Mouse (Mus musculus): Measurements from ENCODE around the gene Cdh1. TPM values are rescaled to one million over a fixed set of nuclear protein-coding genes. Genes with fewer than 3 reads are reported as not detected.
A peak's percentile ranks its signal among the peaks of the same experiment; 100 is the strongest.
"Not testable (repeated sequence)": the region's sequence is repeated elsewhere in the genome, so short reads cannot be mapped to it uniquely, and the experiment has no call there.

Cdh1 gene
- polyA plus RNA-seq, 1 experiment from 2014 or later = 6.4 TPM

GRCm38 (mm10) chr8:106585671-106586037, 17.5 kb upstream of the Cdh1 start:
- no peaks in the 10 kb centered on the region for H3K9me3 ChIP-seq (ENCODE audit: control insufficient read depth, low read length)
- H3K9ac ChIP-seq (ENCODE audit: low read length) = no peak overlapping the region
- no peak overlapping the region for H3K4me2 ChIP-seq
- WGBS = 97% methylated on average over 3 of the region's 3 CpGs
- DNase-seq (ENCODE audit: low spot score, missing footprints) (no peak), ATAC-seq (ENCODE audit: low FRiP score) (no peak)
- no peak overlapping the region for H3K4me3 ChIP-seq (ENCODE audit: low read depth, low read length)
- no peaks in the 10 kb centered on the region for H3K36me3 ChIP-seq (ENCODE audit: control insufficient read depth, insufficient read depth, low read length)
- H3K4me1 ChIP-seq (ENCODE audit: control insufficient read depth, insufficient read depth, low read length) = no peaks in the 10 kb centered on the region
- H3K27ac ChIP-seq (ENCODE audit: low read depth, low read length) = no peak overlapping the region
- no peaks in the 10 kb centered on the region for H3K27me3 ChIP-seq (ENCODE audit: control insufficient read depth, insufficient read depth, low read length)

- no peak for DNase-seq (ENCODE audit: low spot score, missing footprints)
- Histone ChIP-seq H3K27me3 (ENCODE audit: control insufficient read depth, insufficient read depth, low read length) (no peaks in the 10 kb centered on the region), H3K9me3 (ENCODE audit: control insufficient read depth, low read length) (no peaks in the 10 kb centered on the region), H3K4me1 (ENCODE audit: control insufficient read depth, insufficient read depth, low read length) (no peaks in the 10 kb centered on the region), H3K4me3 (ENCODE audit: low read depth, low read length) (no peak overlapping the region), H3K36me3 (ENCODE audit: control insufficient read depth, insufficient read depth, low read length) (no peaks in the 10 kb centered on the region), H3K27ac (ENCODE audit: low read depth, low read length) (no peak overlapping the region), H3K4me2 (no peak overlapping the region), H3K9ac (ENCODE audit: low read length) (no peak overlapping the region)
- 85% methylated on average over 8 of the region's 8 CpGs for WGBS
- ATAC-seq (ENCODE audit: low FRiP score) = no peak
Observed at GRCm38 (mm10) chr8:106586896-106587295, 16.3 kb upstream of the Cdh1 start.

GRCm38 (mm10) chr8:106588443-106589431, 14.4 kb upstream of the Cdh1 start:
- no peaks in the 10 kb centered on the region for H3K9me3 ChIP-seq (ENCODE audit: control insufficient read depth, low read length)
- no peaks in the 10 kb centered on the region for H3K36me3 ChIP-seq (ENCODE audit: control insufficient read depth, insufficient read depth, low read length)
- H3K27ac ChIP-seq (ENCODE audit: low read depth, low read length) = no peak overlapping the region
- WGBS = 76% methylated on average over 3 of the region's 3 CpGs
- no peaks in the 10 kb centered on the region for H3K4me1 ChIP-seq (ENCODE audit: control insufficient read depth, insufficient read depth, low read length)
- H3K9ac ChIP-seq (ENCODE audit: low read length) = no peak overlapping the region
- H3K4me2 ChIP-seq = no peak overlapping the region
- H3K4me3 ChIP-seq (ENCODE audit: low read depth, low read length) = no peak overlapping the region
- DNase-seq (ENCODE audit: low spot score, missing footprints) = no peak
- ATAC-seq (ENCODE audit: low FRiP score) = no peak
- no peaks in the 10 kb centered on the region for H3K27me3 ChIP-seq (ENCODE audit: control insufficient read depth, insufficient read depth, low read length)

- no peaks in the 10 kb centered on the region for H3K4me1 ChIP-seq (ENCODE audit: control insufficient read depth, insufficient read depth, low read length)
- H3K27ac ChIP-seq (ENCODE audit: low read depth, low read length) = no peak overlapping the region
- DNase-seq (ENCODE audit: low spot score, missing footprints) (no peak), ATAC-seq (ENCODE audit: low FRiP score) (no peak)
- H3K4me2 ChIP-seq = no peak overlapping the region
- WGBS = 76% methylated on average over 2 of the region's 3 CpGs
- H3K9me3 ChIP-seq (ENCODE audit: control insufficient read depth, low read length) = no peaks in the 10 kb centered on the region
- no peaks in the 10 kb centered on the region for H3K27me3 ChIP-seq (ENCODE audit: control insufficient read depth, insufficient read depth, low read length)
- no peak overlapping the region for H3K4me3 ChIP-seq (ENCODE audit: low read depth, low read length)
- H3K36me3 ChIP-seq (ENCODE audit: control insufficient read depth, insufficient read depth, low read length) = no peaks in the 10 kb centered on the region
- no peak overlapping the region for H3K9ac ChIP-seq (ENCODE audit: low read length)
Observed at GRCm38 (mm10) chr8:106592458-106592857, 10.7 kb upstream of the Cdh1 start.

GRCm38 (mm10) chr8:106595623-106596022, 7.5 kb upstream of the Cdh1 start:
- not testable (repeated sequence) for H3K9me3 ChIP-seq (ENCODE audit: control insufficient read depth, low read length); H3K9ac ChIP-seq (ENCODE audit: low read length); H3K27ac ChIP-seq (ENCODE audit: low read depth, low read length); H3K4me2 ChIP-seq; DNase-seq (ENCODE audit: low spot score, missing footprints); ATAC-seq (ENCODE audit: low FRiP score); H3K4me3 ChIP-seq (ENCODE audit: low read depth, low read length); H3K36me3 ChIP-seq (ENCODE audit: control insufficient read depth, insufficient read depth, low read length); H3K27me3 ChIP-seq (ENCODE audit: control insufficient read depth, insufficient read depth, low read length); H3K4me1 ChIP-seq (ENCODE audit: control insufficient read depth, insufficient read depth, low read length)
- WGBS = 87% methylated on average over 3 of the region's 3 CpGs

- H3K27ac ChIP-seq (ENCODE audit: low read depth, low read length) = no peak overlapping the region
- no peak overlapping the region for H3K9ac ChIP-seq (ENCODE audit: low read length)
- H3K36me3 ChIP-seq (ENCODE audit: control insufficient read depth, insufficient read depth, low read length) = no peaks in the 10 kb centered on the region
- H3K4me1 ChIP-seq (ENCODE audit: control insufficient read depth, insufficient read depth, low read length) = peaks cover 8% of the 10 kb centered on the region
- H3K27me3 ChIP-seq (ENCODE audit: control insufficient read depth, insufficient read depth, low read length) = peaks cover 3% of the 10 kb centered on the region; the same call in 1 of the 2 replicates
- ATAC-seq (ENCODE audit: low FRiP score) (no peak), DNase-seq (ENCODE audit: low spot score, missing footprints) (no peak)
- H3K4me2 ChIP-seq = no peak overlapping the region
- 95% methylated on average over 5 of the region's 5 CpGs for WGBS
- H3K4me3 ChIP-seq (ENCODE audit: low read depth, low read length) = no peak overlapping the region
- no peaks in the 10 kb centered on the region for H3K9me3 ChIP-seq (ENCODE audit: control insufficient read depth, low read length)
Observed at GRCm38 (mm10) chr8:106597067-106597466, 6.1 kb upstream of the Cdh1 start.

GRCm38 (mm10) chr8:106599265-106599979, 3.7 kb upstream of the Cdh1 start:
- Histone ChIP-seq H3K27me3 (ENCODE audit: control insufficient read depth, insufficient read depth, low read length) (peaks cover 26% of the 10 kb centered on the region), H3K4me1 (ENCODE audit: control insufficient read depth, insufficient read depth, low read length) (peaks cover 21% of the 10 kb centered on the region), H3K27ac (ENCODE audit: low read depth, low read length) (peak overlapping the region; percentile 71), H3K9ac (ENCODE audit: low read length) (no peak overlapping the region), H3K4me2 (no peak overlapping the region), H3K9me3 (ENCODE audit: control insufficient read depth, low read length) (no peaks in the 10 kb centered on the region), H3K36me3 (ENCODE audit: control insufficient read depth, insufficient read depth, low read length) (no peaks in the 10 kb centered on the region), H3K4me3 (ENCODE audit: low read depth, low read length) (no peak overlapping the region)
- 19% methylated on average over 7 of the region's 7 CpGs for WGBS
- DNase-seq (ENCODE audit: low spot score, missing footprints) (no peak), ATAC-seq (ENCODE audit: low FRiP score) (peak; percentile 82)

GRCm38 (mm10) chr8:106603933-106604332, 782 bp downstream of the Cdh1 start:
- H3K27ac ChIP-seq (ENCODE audit: low read depth, low read length) = no peak overlapping the region
- ATAC-seq (ENCODE audit: low FRiP score) (no peak), DNase-seq (ENCODE audit: low spot score, missing footprints) (peak; percentile 93)
- under 1% methylated on average over 19 of the region's 19 CpGs for WGBS
- peaks cover 21% of the 10 kb centered on the region for H3K4me1 ChIP-seq (ENCODE audit: control insufficient read depth, insufficient read depth, low read length)
- no peaks in the 10 kb centered on the region for H3K36me3 ChIP-seq (ENCODE audit: control insufficient read depth, insufficient read depth, low read length)
- H3K9ac ChIP-seq (ENCODE audit: low read length) = peak overlapping the region; percentile 52; the same call in 1 of the 2 replicates
- no peaks in the 10 kb centered on the region for H3K9me3 ChIP-seq (ENCODE audit: control insufficient read depth, low read length)
- H3K4me2 ChIP-seq = peak overlapping the region; percentile 87
- peaks cover 39% of the 10 kb centered on the region for H3K27me3 ChIP-seq (ENCODE audit: control insufficient read depth, insufficient read depth, low read length)
- peak overlapping the region; percentile 47 for H3K4me3 ChIP-seq (ENCODE audit: low read depth, low read length)

GRCm38 (mm10) chr8:106605657-106606056, 2.5 kb downstream of the Cdh1 start:
- peaks cover 39% of the 10 kb centered on the region for H3K27me3 ChIP-seq (ENCODE audit: control insufficient read depth, insufficient read depth, low read length)
- H3K9me3 ChIP-seq (ENCODE audit: control insufficient read depth, low read length) = no peaks in the 10 kb centered on the region
- no peak overlapping the region for H3K4me2 ChIP-seq
- peaks cover 13% of the 10 kb centered on the region for H3K4me1 ChIP-seq (ENCODE audit: control insufficient read depth, insufficient read depth, low read length)
- H3K4me3 ChIP-seq (ENCODE audit: low read depth, low read length) = no peak overlapping the region
- H3K36me3 ChIP-seq (ENCODE audit: control insufficient read depth, insufficient read depth, low read length) = no peaks in the 10 kb centered on the region
- DNase-seq (ENCODE audit: low spot score, missing footprints) = no peak
- no peak overlapping the region for H3K27ac ChIP-seq (ENCODE audit: low read depth, low read length)
- WGBS = 76% methylated on average over 7 of the region's 7 CpGs
- no peak for ATAC-seq (ENCODE audit: low FRiP score)
- H3K9ac ChIP-seq (ENCODE audit: low read length) = no peak overlapping the region
